Mouse (Mus musculus) heart, postnatal 0 days (tissue): Measurements from ENCODE around the gene Stim1.

Experiments used
- CTCF ChIP-seq: IDR thresholded peaks from 2 replicates; pipeline ENCODE4 v1.5.1; 2016; ENCODE audit warnings: antibody characterized with exemption, control low read depth, low read depth
- EP300 ChIP-seq: IDR thresholded peaks from 2 replicates; pipeline ENCODE4 v1.6.1; 2016; ENCODE audit warnings: antibody characterized with exemption, low read depth

DNA sequence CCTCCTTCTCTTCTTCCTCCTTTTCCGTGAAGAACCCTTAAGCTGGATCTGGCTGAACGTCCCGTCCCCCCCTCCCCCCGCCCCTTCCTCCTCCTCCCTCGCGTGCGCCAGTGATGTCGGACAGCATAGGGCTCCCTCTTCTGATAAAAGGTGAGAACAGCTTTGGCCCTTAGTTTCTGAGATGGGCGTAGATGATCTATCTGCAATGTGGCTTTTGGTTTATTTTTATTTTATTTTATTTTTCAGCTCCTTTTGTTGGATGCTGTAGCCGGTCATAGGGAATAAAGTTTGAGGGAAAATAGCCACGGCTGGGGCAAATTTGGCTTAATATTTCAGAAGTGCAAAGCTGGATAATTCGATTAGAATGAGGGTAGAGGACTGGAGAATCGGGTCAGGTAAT is 45.3 kb upstream of the Stim1 start:
- TF ChIP-seq EP300 (no peak), CTCF (peak; percentile 62)
